Mouse (Mus musculus): ENCODE data around the gene Nfkb1.
A peak's percentile ranks its signal among the peaks of the same experiment; 100 is the strongest.

The Nfkb1 gene

GRCm38 (mm10) chr3:135556851-135557662 lies 134.3 kb downstream of the Nfkb1 start:
- no peaks in the 10 kb centered on the region; the same call in 1 of the 2 replicates for H3K36me3 ChIP-seq (ENCODE audit: control insufficient read depth, insufficient read depth, low read length, poor library complexity, severe bottlenecking)
- no peak for DNase-seq (ENCODE audit: low read depth, low spot score)
- no peaks in the 10 kb centered on the region for H3K27me3 ChIP-seq (ENCODE audit: control insufficient read depth, insufficient read depth, low read length, poor library complexity, severe bottlenecking)

DNA sequence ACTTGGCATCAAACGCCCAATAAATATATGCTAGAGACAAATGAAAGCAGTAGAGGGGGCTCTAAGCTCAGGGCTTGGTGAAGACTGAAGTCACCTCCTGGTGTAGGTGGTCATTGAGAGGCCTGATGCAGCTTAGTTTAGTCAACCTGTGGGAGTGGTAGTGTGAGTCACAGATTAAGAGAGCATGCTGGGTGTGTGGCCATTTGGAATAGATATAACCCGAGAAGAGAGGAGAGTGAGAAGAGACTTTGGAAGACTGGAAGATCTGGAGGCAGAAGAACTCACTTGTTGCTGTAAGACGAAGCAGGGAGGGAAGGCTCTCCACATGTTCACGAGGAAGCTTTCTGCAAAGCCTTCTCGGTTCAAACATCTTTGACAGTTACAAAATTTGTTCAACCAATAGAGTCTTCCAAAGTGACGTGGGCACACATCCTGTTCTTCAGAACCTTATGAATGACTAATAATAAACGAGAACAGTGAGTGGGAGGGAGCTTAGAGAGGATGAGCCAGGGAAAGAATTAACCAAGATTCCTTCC lies 135.2 kb downstream of the Nfkb1 start:
- no peaks in the 10 kb centered on the region for H3K27me3 ChIP-seq (ENCODE audit: control insufficient read depth, insufficient read depth, low read length, poor library complexity, severe bottlenecking)
- no peaks in the 10 kb centered on the region; the same call in 1 of the 2 replicates for H3K36me3 ChIP-seq (ENCODE audit: control insufficient read depth, insufficient read depth, low read length, poor library complexity, severe bottlenecking)
- peak; percentile 49 for DNase-seq (ENCODE audit: low read depth, low spot score)

DNA sequence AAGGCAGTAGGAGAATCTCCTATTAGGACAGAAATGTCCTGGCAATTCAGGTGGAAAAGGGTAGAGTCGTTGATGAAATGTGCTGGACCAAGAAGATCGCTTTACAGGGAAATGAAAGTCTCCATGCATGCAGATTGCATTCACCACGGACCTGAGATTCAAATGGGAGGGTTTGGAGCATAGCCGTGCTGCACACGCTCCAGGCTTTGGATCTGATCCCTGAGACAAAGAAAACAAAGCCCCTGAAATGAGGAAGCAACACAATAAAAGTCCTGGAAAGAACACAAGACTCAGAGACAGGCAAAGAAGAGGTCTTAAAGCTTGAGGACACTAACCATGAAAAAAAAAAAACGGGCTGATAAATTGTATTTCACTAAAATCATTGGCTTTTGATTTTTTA lies 136.2 kb downstream of the Nfkb1 start:
- H3K27me3 ChIP-seq (ENCODE audit: control insufficient read depth, insufficient read depth, low read length, poor library complexity, severe bottlenecking), result no peaks in the 10 kb centered on the region
- H3K36me3 ChIP-seq (ENCODE audit: control insufficient read depth, insufficient read depth, low read length, poor library complexity, severe bottlenecking), result no peaks in the 10 kb centered on the region; the same call in 1 of the 2 replicates
- no peak for DNase-seq (ENCODE audit: low read depth, low spot score)

GRCm38 (mm10) chr3:135552874-135553273 lies 138.5 kb downstream of the Nfkb1 start:
- H3K36me3 ChIP-seq (ENCODE audit: control insufficient read depth, insufficient read depth, low read length, poor library complexity, severe bottlenecking), result no peaks in the 10 kb centered on the region; the same call in 1 of the 2 replicates
- no peaks in the 10 kb centered on the region for H3K27me3 ChIP-seq (ENCODE audit: control insufficient read depth, insufficient read depth, low read length, poor library complexity, severe bottlenecking)
- DNase-seq (ENCODE audit: low read depth, low spot score), result no peak

- H3K36me3 ChIP-seq (ENCODE audit: control insufficient read depth, insufficient read depth, low read length, poor library complexity, severe bottlenecking), result no peaks in the 10 kb centered on the region; the same call in 1 of the 2 replicates
- no peak for DNase-seq (ENCODE audit: low read depth, low spot score)
- no peaks in the 10 kb centered on the region for H3K27me3 ChIP-seq (ENCODE audit: control insufficient read depth, insufficient read depth, low read length, poor library complexity, severe bottlenecking)
Measured at GRCm38 (mm10) chr3:135547298-135547697, 144.0 kb downstream of the Nfkb1 start.

- DNase-seq (ENCODE audit: low read depth, low spot score), result no peak
- Histone ChIP-seq H3K36me3 (ENCODE audit: control insufficient read depth, insufficient read depth, low read length, poor library complexity, severe bottlenecking) (no peaks in the 10 kb centered on the region; the same call in 1 of the 2 replicates), H3K27me3 (ENCODE audit: control insufficient read depth, insufficient read depth, low read length, poor library complexity, severe bottlenecking) (no peaks in the 10 kb centered on the region)
Measured at GRCm38 (mm10) chr3:135546212-135546923, 145.0 kb downstream of the Nfkb1 start.
